Mouse (Mus musculus) heart, postnatal 0 days (tissue): Measurements from ENCODE around the gene Lpp. TPM values are rescaled to one million over a fixed set of nuclear protein-coding genes. Genes with fewer than 3 reads are reported as not detected.

ENCODE experiments used
- ATAC-seq: fragments of 200-750 bp; cut with Nextera tagmentation; 2 replicates; pipeline ENCODE4 v1.8.0; 2017; ENCODE audit warnings: low read depth, moderate number of reproducible peaks, moderate library complexity; ENCODE audit not compliant: insufficient read depth
- DNase-seq: peaks from one replicate; pipeline ENCODE4 v3.0.0-alpha.2; 2016; ENCODE audit warnings: low spot score
- H3K27ac ChIP-seq: fragments of 300-500 bp; sonication (generic); 2 replicates; pipeline ENCODE4 v1.5.1; 2014; ENCODE audit warnings: low read depth, mild to moderate bottlenecking
- H3K27me3 ChIP-seq: fragments of 300-500 bp; sonication (generic); 2 replicates; pipeline ENCODE4 v1.6.1; 2014; ENCODE audit warnings: low read length, mixed read lengths; ENCODE audit not compliant: control insufficient read depth, insufficient read depth
- H3K36me3 ChIP-seq: fragments of 300-500 bp; sonication (generic); replicated peaks from 2 replicates; pipeline ENCODE4 v1.6.1; 2014; ENCODE audit warnings: low read length, mixed read lengths; ENCODE audit not compliant: control insufficient read depth, insufficient read depth
- H3K4me1 ChIP-seq: fragments of 300-500 bp; sonication (generic); 2 replicates; pipeline ENCODE4 v1.6.1; 2014; ENCODE audit warnings: antibody characterized with exemption; ENCODE audit not compliant: control insufficient read depth, insufficient read depth
- H3K4me2 ChIP-seq: fragments of 300-500 bp; sonication (generic); 2 replicates; pipeline ENCODE4 v1.6.1; 2014; ENCODE audit warnings: low read depth, mild to moderate bottlenecking, low read length, moderate library complexity
- H3K4me3 ChIP-seq: fragments of 300-500 bp; sonication (generic); 2 replicates; pipeline ENCODE4 v1.5.1; 2014; ENCODE audit warnings: low read depth, low read length
- H3K9ac ChIP-seq: fragments of 300-500 bp; sonication (generic); replicated peaks from 2 replicates; pipeline ENCODE4 v1.6.1; 2014; ENCODE audit warnings: low read depth, low read length, mixed read lengths
- H3K9me3 ChIP-seq: fragments of 300-500 bp; sonication (generic); replicated peaks from 2 replicates; pipeline ENCODE4 v1.6.1; 2016; ENCODE audit warnings: low read length; ENCODE audit not compliant: control insufficient read depth
- CTCF ChIP-seq: IDR thresholded peaks from 2 replicates; pipeline ENCODE4 v1.5.1; 2016; ENCODE audit warnings: antibody characterized with exemption, control low read depth, low read depth
- EP300 ChIP-seq: IDR thresholded peaks from 2 replicates; pipeline ENCODE4 v1.6.1; 2016; ENCODE audit warnings: antibody characterized with exemption, low read depth
- WGBS: fragments of 180-500 bp; shearing (Covaris S2); extraction: QIAGEN DNeasy Blood & Tissue Kit; methylation state at CpG from one replicate; pipeline ENCODE4 v1.1.7; 2014; 5-methylcytosine and 5-hydroxymethylcytosine counted together
- polyA plus RNA-seq: library from polyadenylated mRNA; unstranded; fragments of >200 nt; fragmentation: Nextera tagmentation; extraction: Ambion mirVana; gene quantifications from 2 replicates; pipeline ENCODE4 v1.2.1, GENCODE M21; 2015
- total RNA-seq: library from RNA; depleted of rRNA; stranded (reverse); fragments of >200 nt; gene quantifications from 2 replicates; pipeline ENCODE4 v1.2.3, GENCODE M21; 2014; ENCODE audit warnings: low replicate concordance

Lpp gene
- total and polyA plus RNA-seq, 2 experiments from 2014 or later, result 32.1 to 77.4 TPM

DNA sequence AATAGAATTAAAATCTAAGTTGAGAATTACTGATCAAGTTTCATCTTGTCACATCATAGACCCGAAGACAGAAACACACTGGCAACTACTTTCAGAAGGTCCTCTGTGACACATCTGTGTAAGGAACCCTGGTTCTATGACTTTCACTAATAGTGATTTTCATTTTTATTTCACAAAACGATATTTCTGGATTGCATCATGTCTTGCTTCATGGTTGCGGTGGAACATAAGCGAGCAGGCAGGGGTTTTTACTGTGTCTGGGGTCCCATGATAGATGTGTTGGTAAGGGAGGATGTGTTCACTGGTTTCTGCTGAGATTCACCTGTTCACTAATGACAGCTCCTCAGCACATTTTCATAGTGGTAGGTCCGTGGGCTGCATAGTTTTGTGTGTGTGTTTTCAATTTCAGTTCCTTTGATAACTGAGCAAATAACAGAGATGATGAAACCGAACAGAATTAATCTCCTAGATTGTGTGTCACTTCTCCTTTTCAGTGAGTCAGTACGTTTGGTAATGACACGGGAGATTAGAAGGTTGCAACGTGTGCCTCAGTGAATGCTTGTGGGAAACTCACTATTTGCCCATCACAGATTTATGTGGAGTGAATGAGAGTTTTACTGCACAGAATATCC, 466.3 kb downstream of the Lpp start:
- no peak overlapping the region for H3K4me3 ChIP-seq
- no peak overlapping the region for H3K9ac ChIP-seq
- H3K4me2 ChIP-seq, result no peak overlapping the region
- H3K27ac ChIP-seq, result no peak overlapping the region
- no peaks in the 10 kb centered on the region for H3K27me3 ChIP-seq
- DNase-seq (no peak), ATAC-seq (no peak)
- WGBS, result 80% methylated on average over 9 of the region's 9 CpGs
- no peaks in the 10 kb centered on the region for H3K36me3 ChIP-seq
- TF ChIP-seq EP300 (no peak), CTCF (no peak)
- no peaks in the 10 kb centered on the region for H3K4me1 ChIP-seq
- H3K9me3 ChIP-seq, result no peaks in the 10 kb centered on the region

DNA sequence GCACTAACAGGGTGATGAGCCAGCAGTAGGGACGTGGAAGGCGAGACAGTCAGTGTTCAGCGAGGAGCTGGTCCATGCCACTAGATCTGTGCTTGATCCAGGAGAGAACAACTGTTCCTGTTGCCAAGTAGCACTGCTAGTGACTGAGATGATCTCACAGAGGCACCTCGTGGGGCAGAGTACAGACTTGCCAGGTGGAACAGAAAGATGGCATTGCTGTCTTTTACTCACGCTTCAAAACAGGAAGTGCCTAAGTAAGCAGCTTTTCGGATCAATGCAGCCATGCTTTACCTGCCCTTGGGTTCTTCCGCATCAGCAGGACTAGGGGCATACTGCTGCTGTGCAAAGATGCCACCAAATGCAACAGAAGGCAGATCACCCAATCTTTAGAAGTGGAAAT, 467.1 kb downstream of the Lpp start:
- no peak overlapping the region for H3K4me2 ChIP-seq
- no peaks in the 10 kb centered on the region for H3K27me3 ChIP-seq
- no peaks in the 10 kb centered on the region for H3K4me1 ChIP-seq
- no peaks in the 10 kb centered on the region for H3K36me3 ChIP-seq
- DNase-seq (no peak), ATAC-seq (no peak)
- no peaks in the 10 kb centered on the region for H3K9me3 ChIP-seq
- H3K9ac ChIP-seq, result no peak overlapping the region
- 79% methylated on average over 7 of the region's 7 CpGs for WGBS
- TF ChIP-seq CTCF (no peak), EP300 (no peak)
- no peak overlapping the region for H3K27ac ChIP-seq
- H3K4me3 ChIP-seq, result no peak overlapping the region

DNA sequence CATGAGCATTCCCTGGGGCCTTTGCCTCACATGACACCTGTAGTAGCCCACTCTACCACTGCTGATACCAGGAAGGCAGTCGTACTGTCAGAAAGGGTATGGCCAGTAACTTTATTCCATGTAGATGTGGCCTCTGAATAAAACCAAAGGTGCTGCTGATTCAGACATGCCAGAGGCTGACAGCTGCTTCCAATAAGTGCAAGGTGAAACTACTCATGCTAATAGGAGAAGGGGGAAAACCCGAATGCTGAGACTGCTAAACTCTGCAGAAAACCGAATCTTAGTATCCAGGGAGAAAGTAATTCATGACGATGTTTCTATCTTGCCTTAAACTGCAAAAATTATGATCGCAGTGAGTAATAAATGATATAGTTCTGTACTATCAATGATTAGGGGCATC, 468.1 kb downstream of the Lpp start:
- H3K36me3 ChIP-seq, result no peaks in the 10 kb centered on the region
- H3K4me3 ChIP-seq, result no peak overlapping the region
- no peak for TF ChIP-seq CTCF
- no peak for TF ChIP-seq EP300
- H3K9ac ChIP-seq, result no peak overlapping the region
- DNase-seq, result no peak
- H3K27me3 ChIP-seq, result no peaks in the 10 kb centered on the region
- H3K27ac ChIP-seq, result no peak overlapping the region
- ATAC-seq, result no peak
- WGBS, result 83% methylated on average over 5 of the region's 5 CpGs
- no peaks in the 10 kb centered on the region for H3K4me1 ChIP-seq
- no peak overlapping the region for H3K4me2 ChIP-seq
- no peaks in the 10 kb centered on the region for H3K9me3 ChIP-seq

DNA sequence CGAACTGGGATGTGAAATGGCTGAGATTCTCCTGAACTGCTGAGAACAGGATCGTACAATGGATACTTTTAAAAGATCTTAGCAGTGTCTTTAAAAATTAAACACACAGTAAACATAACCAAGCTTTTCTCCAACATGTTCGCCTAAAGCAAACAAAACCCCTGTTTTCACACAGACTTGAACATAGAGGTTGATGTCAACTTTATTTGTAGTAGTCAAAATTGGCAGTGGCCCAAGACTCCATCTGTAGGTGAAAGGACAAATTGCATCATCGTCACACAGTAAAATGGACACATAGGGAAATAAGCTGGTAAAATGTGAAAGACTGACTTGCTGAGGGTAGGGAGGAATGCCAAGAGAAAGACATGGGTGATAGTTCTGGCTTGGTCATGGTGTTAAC, 480.9 kb downstream of the Lpp start:
- TF ChIP-seq EP300, result no peak
- TF ChIP-seq CTCF, result peak; percentile 21; the same call in 1 of the 2 replicates
- Histone ChIP-seq H3K27me3 (no peaks in the 10 kb centered on the region), H3K4me3 (no peak overlapping the region), H3K36me3 (peaks cover 12% of the 10 kb centered on the region; the same call in 1 of the 2 replicates), H3K27ac (no peak overlapping the region), H3K9ac (no peak overlapping the region), H3K9me3 (peaks cover 14% of the 10 kb centered on the region), H3K4me1 (peaks cover 23% of the 10 kb centered on the region), H3K4me2 (no peak overlapping the region)
- peak; percentile 57 for DNase-seq
- ATAC-seq, result no peak
- WGBS, result 62% methylated on average over 4 of the region's 4 CpGs

DNA sequence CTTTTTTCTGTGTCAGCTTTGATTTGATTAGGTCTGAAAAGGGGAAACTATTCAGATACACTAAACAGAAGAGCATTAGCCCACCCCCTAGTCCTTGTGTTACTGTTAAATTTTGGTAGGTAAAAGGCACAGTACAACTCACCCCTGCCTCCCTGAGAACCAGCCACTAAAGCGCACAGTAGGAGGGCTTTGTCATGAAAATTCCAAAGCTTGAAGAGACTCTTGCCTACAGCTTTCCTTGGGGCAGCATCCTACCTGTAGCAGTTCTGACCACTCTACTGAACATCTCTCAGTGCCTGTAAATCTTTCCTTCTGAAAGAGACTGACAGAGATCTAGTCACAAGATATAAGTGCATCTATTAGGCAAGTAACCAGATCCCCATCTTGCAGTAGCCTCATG, 482.4 kb downstream of the Lpp start:
- Histone ChIP-seq H3K27ac (no peak overlapping the region), H3K4me3 (no peak overlapping the region), H3K27me3 (no peaks in the 10 kb centered on the region), H3K4me2 (no peak overlapping the region), H3K36me3 (peaks cover 12% of the 10 kb centered on the region; the same call in 1 of the 2 replicates), H3K9me3 (peaks cover 14% of the 10 kb centered on the region), H3K4me1 (peaks cover 23% of the 10 kb centered on the region), H3K9ac (no peak overlapping the region)
- ATAC-seq (no peak), DNase-seq (no peak)
- no peak for TF ChIP-seq CTCF
- TF ChIP-seq EP300, result no peak
- WGBS, result 70% methylated on average over 1 of the region's 1 CpGs

DNA sequence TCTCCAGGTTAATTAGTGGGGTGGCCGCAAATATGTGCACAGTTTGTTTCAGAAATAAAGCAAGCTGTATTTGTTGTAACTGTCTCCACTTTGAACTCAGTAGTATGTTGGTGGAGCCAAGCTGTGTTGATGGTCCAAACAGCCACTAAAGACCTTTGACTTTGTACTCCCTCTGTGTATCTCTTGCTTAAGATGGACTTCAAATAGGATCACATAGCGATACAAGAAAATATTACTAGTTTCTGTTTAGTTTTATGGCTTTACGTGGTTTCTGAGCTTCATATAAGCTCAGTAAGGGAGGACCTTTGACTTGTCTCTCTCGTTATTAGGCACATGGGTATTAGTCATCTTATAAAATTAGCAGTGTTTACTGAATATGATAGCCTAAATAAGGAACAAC, 485.7 kb downstream of the Lpp start:
- H3K9ac ChIP-seq, result no peak overlapping the region
- H3K4me1 ChIP-seq, result peaks cover 21% of the 10 kb centered on the region
- 76% methylated on average over 4 of the region's 4 CpGs for whole genome bisulfite sequencing
- H3K9me3 ChIP-seq, result no peaks in the 10 kb centered on the region
- no peaks in the 10 kb centered on the region for H3K36me3 ChIP-seq
- no peak overlapping the region for H3K4me3 ChIP-seq
- H3K27ac ChIP-seq, result no peak overlapping the region
- no peaks in the 10 kb centered on the region for H3K27me3 ChIP-seq
- DNase-seq, result no peak
- no peak for ATAC-seq
- H3K4me2 ChIP-seq, result no peak overlapping the region
- no peak for TF ChIP-seq CTCF
